Mouse (Mus musculus) stomach, postnatal 0 days (tissue): ENCODE measurements at regions not wholly inside any gene's neighbourhood (a gene's known extent, or its start where the extent isn't known, plus 50 kb on each side); places are given as distances from the start of the nearest gene placed in this dataset.

Experiments
- CTCF ChIP-seq: IDR thresholded peaks from 2 replicates; pipeline ENCODE4 v1.5.1; 2016; ENCODE audit warnings: antibody characterized with exemption, low read depth, mild to moderate bottlenecking, moderate library complexity
- EP300 ChIP-seq: optimal IDR thresholded peaks from 2 replicates; pipeline ENCODE3; 2016; ENCODE audit warnings: antibody characterized with exemption

- TF ChIP-seq CTCF, result no peak
- TF ChIP-seq EP300, result no peak
These were observed 209.4 kb upstream of the Hand2 start for GRCm38 (mm10) chr8:57111403-57111771.
